Mouse (Mus musculus): ENCODE data around the gene Plekho2. TPM values are rescaled to one million over a fixed set of nuclear protein-coding genes. Genes with fewer than 3 reads are reported as not detected.

Gene Plekho2
- polyA plus RNA-seq, 1 experiment from 2014 or later: 4.6 TPM

- H3K27ac ChIP-seq (replicated peaks; ENCODE audit: low read depth, low read length): no peak overlapping the region
- DNase-seq (no peak), ATAC-seq (ENCODE audit: low FRiP score, low TSS enrichment) (no peak)
- no peak overlapping the region for H3K4me3 ChIP-seq (replicated peaks; ENCODE audit: low read depth, low read length)
- H3K4me1 ChIP-seq (ENCODE audit: control insufficient read depth, insufficient read depth, low read length): peaks cover 10% of the 10 kb centered on the region; the same call in 1 of the 2 replicates
- 0 out of 2 replicates have a peak, but pooled peaks cover 3% of the 10 kb centered on the region for H3K36me3 ChIP-seq (ENCODE audit: control insufficient read depth, insufficient read depth, low read length)
- WGBS: 83% methylated on average over 4 of the region's 4 CpGs
- no peak overlapping the region for H3K4me2 ChIP-seq (ENCODE audit: low read length)
- no peaks in the 10 kb centered on the region for H3K27me3 ChIP-seq (ENCODE audit: control insufficient read depth, insufficient read depth, low read length)
- H3K9me3 ChIP-seq (ENCODE audit: control insufficient read depth, low read length): no peaks in the 10 kb centered on the region
- no peak overlapping the region for H3K9ac ChIP-seq (replicated peaks; ENCODE audit: low read length)
Observed at GRCm38 (mm10) chr9:65577511-65578196, 2.2 kb downstream of the Plekho2 start.

GRCm38 (mm10) chr9:65576861-65577510, 2.9 kb downstream of the Plekho2 start:
- WGBS: 33% methylated on average over 7 of the region's 7 CpGs
- Histone ChIP-seq H3K9ac (replicated peaks; ENCODE audit: low read length) (no peak overlapping the region), H3K36me3 (ENCODE audit: control insufficient read depth, insufficient read depth, low read length) (peaks cover 3% of the 10 kb centered on the region; the same call in 1 of the 2 replicates), H3K4me2 (ENCODE audit: low read length) (no peak overlapping the region), H3K4me3 (replicated peaks; ENCODE audit: low read depth, low read length) (no peak overlapping the region), H3K9me3 (ENCODE audit: control insufficient read depth, low read length) (no peaks in the 10 kb centered on the region), H3K27ac (replicated peaks; ENCODE audit: low read depth, low read length) (no peak overlapping the region), H3K4me1 (ENCODE audit: control insufficient read depth, insufficient read depth, low read length) (peaks cover 10% of the 10 kb centered on the region; the same call in 1 of the 2 replicates), H3K27me3 (ENCODE audit: control insufficient read depth, insufficient read depth, low read length) (no peaks in the 10 kb centered on the region)
- ATAC-seq (ENCODE audit: low FRiP score, low TSS enrichment): no peak
- DNase-seq: no peak

GRCm38 (mm10) chr9:65575393-65576196, 4.2 kb downstream of the Plekho2 start:
- H3K4me1 ChIP-seq (ENCODE audit: control insufficient read depth, insufficient read depth, low read length): peaks cover 5% of the 10 kb centered on the region; the same call in 1 of the 2 replicates
- H3K36me3 ChIP-seq (ENCODE audit: control insufficient read depth, insufficient read depth, low read length): peaks cover 3% of the 10 kb centered on the region; the same call in 1 of the 2 replicates
- 76% methylated on average over 8 of the region's 8 CpGs for WGBS
- H3K27ac ChIP-seq (replicated peaks; ENCODE audit: low read depth, low read length): no peak overlapping the region
- no peaks in the 10 kb centered on the region for H3K27me3 ChIP-seq (ENCODE audit: control insufficient read depth, insufficient read depth, low read length)
- DNase-seq (peak; percentile 68), ATAC-seq (ENCODE audit: low FRiP score, low TSS enrichment) (no peak)
- H3K4me2 ChIP-seq (ENCODE audit: low read length): no peak overlapping the region
- no peak overlapping the region for H3K4me3 ChIP-seq (replicated peaks; ENCODE audit: low read depth, low read length)
- H3K9ac ChIP-seq (replicated peaks; ENCODE audit: low read length): no peak overlapping the region
- H3K9me3 ChIP-seq (ENCODE audit: control insufficient read depth, low read length): no peaks in the 10 kb centered on the region

- no peak overlapping the region for H3K4me2 ChIP-seq (ENCODE audit: low read length)
- H3K27me3 ChIP-seq (ENCODE audit: control insufficient read depth, insufficient read depth, low read length): no peaks in the 10 kb centered on the region
- 82% methylated on average over 11 of the region's 11 CpGs for WGBS
- H3K9me3 ChIP-seq (ENCODE audit: control insufficient read depth, low read length): no peaks in the 10 kb centered on the region
- ATAC-seq (ENCODE audit: low FRiP score, low TSS enrichment): no peak
- no peak for DNase-seq
- peaks cover 3% of the 10 kb centered on the region; the same call in 1 of the 2 replicates for H3K36me3 ChIP-seq (ENCODE audit: control insufficient read depth, insufficient read depth, low read length)
- no peak overlapping the region for H3K27ac ChIP-seq (replicated peaks; ENCODE audit: low read depth, low read length)
- H3K4me3 ChIP-seq (replicated peaks; ENCODE audit: low read depth, low read length): no peak overlapping the region
- peaks cover 5% of the 10 kb centered on the region; the same call in 1 of the 2 replicates for H3K4me1 ChIP-seq (ENCODE audit: control insufficient read depth, insufficient read depth, low read length)
- no peak overlapping the region for H3K9ac ChIP-seq (replicated peaks; ENCODE audit: low read length)
Observed at GRCm38 (mm10) chr9:65574513-65575392, 5.1 kb downstream of the Plekho2 start.

GRCm38 (mm10) chr9:65572837-65573236, 7.0 kb downstream of the Plekho2 start:
- no peaks in the 10 kb centered on the region for H3K4me1 ChIP-seq (ENCODE audit: control insufficient read depth, insufficient read depth, low read length)
- H3K36me3 ChIP-seq (ENCODE audit: control insufficient read depth, insufficient read depth, low read length): peaks cover 3% of the 10 kb centered on the region; the same call in 1 of the 2 replicates
- no peaks in the 10 kb centered on the region for H3K9me3 ChIP-seq (ENCODE audit: control insufficient read depth, low read length)
- H3K27me3 ChIP-seq (ENCODE audit: control insufficient read depth, insufficient read depth, low read length): no peaks in the 10 kb centered on the region
- 74% methylated on average over 6 of the region's 6 CpGs for WGBS
- DNase-seq (no peak), ATAC-seq (ENCODE audit: low FRiP score, low TSS enrichment) (no peak)
- H3K4me3 ChIP-seq (replicated peaks; ENCODE audit: low read depth, low read length): no peak overlapping the region
- no peak overlapping the region for H3K9ac ChIP-seq (replicated peaks; ENCODE audit: low read length)
- no peak overlapping the region for H3K27ac ChIP-seq (replicated peaks; ENCODE audit: low read depth, low read length)
- H3K4me2 ChIP-seq (ENCODE audit: low read length): no peak overlapping the region

- H3K4me3 ChIP-seq (replicated peaks; ENCODE audit: low read depth, low read length): no peak overlapping the region
- no peak overlapping the region for H3K27ac ChIP-seq (replicated peaks; ENCODE audit: low read depth, low read length)
- H3K9me3 ChIP-seq (ENCODE audit: control insufficient read depth, low read length): no peaks in the 10 kb centered on the region
- ATAC-seq (ENCODE audit: low FRiP score, low TSS enrichment) (no peak), DNase-seq (no peak)
- WGBS: 84% methylated on average over 6 of the region's 6 CpGs
- H3K27me3 ChIP-seq (ENCODE audit: control insufficient read depth, insufficient read depth, low read length): no peaks in the 10 kb centered on the region
- H3K36me3 ChIP-seq (ENCODE audit: control insufficient read depth, insufficient read depth, low read length): peaks cover 3% of the 10 kb centered on the region; the same call in 1 of the 2 replicates
- no peak overlapping the region for H3K9ac ChIP-seq (replicated peaks; ENCODE audit: low read length)
- H3K4me1 ChIP-seq (ENCODE audit: control insufficient read depth, insufficient read depth, low read length): no peaks in the 10 kb centered on the region
- H3K4me2 ChIP-seq (ENCODE audit: low read length): no peak overlapping the region
Observed at GRCm38 (mm10) chr9:65569491-65569971, 10.3 kb downstream of the Plekho2 start.

- Histone ChIP-seq H3K4me1 (ENCODE audit: control insufficient read depth, insufficient read depth, low read length) (no peaks in the 10 kb centered on the region), H3K4me2 (ENCODE audit: low read length) (no peak overlapping the region), H3K4me3 (replicated peaks; ENCODE audit: low read depth, low read length) (no peak overlapping the region), H3K27ac (replicated peaks; ENCODE audit: low read depth, low read length) (no peak overlapping the region), H3K9me3 (ENCODE audit: control insufficient read depth, low read length) (no peaks in the 10 kb centered on the region), H3K27me3 (ENCODE audit: control insufficient read depth, insufficient read depth, low read length) (no peaks in the 10 kb centered on the region), H3K36me3 (ENCODE audit: control insufficient read depth, insufficient read depth, low read length) (peaks cover 3% of the 10 kb centered on the region; the same call in 1 of the 2 replicates), H3K9ac (replicated peaks; ENCODE audit: low read length) (no peak overlapping the region)
- ATAC-seq (ENCODE audit: low FRiP score, low TSS enrichment): no peak
- WGBS: 96% methylated on average over 6 of the region's 6 CpGs
- DNase-seq: no peak
Observed at GRCm38 (mm10) chr9:65568787-65569186, 11.1 kb downstream of the Plekho2 start.

- DNase-seq (no peak), ATAC-seq (ENCODE audit: low FRiP score, low TSS enrichment) (no peak)
- Histone ChIP-seq H3K9me3 (ENCODE audit: control insufficient read depth, low read length) (no peaks in the 10 kb centered on the region), H3K4me2 (ENCODE audit: low read length) (no peak overlapping the region), H3K4me1 (ENCODE audit: control insufficient read depth, insufficient read depth, low read length) (0 out of 2 replicates have a peak, but pooled peaks cover 2% of the 10 kb centered on the region), H3K36me3 (ENCODE audit: control insufficient read depth, insufficient read depth, low read length) (no peaks in the 10 kb centered on the region), H3K4me3 (replicated peaks; ENCODE audit: low read depth, low read length) (no peak overlapping the region), H3K9ac (replicated peaks; ENCODE audit: low read length) (no peak overlapping the region), H3K27ac (replicated peaks; ENCODE audit: low read depth, low read length) (no peak overlapping the region), H3K27me3 (ENCODE audit: control insufficient read depth, insufficient read depth, low read length) (no peaks in the 10 kb centered on the region)
- WGBS: 91% methylated on average over 2 of the region's 2 CpGs
Observed at GRCm38 (mm10) chr9:65564698-65565097, 15.1 kb downstream of the Plekho2 start.

Data from midbrain, embryonic 14.5 days (tissue).